Mouse (Mus musculus) CH12.LX (cell line): ENCODE measurements around the gene Myzap. TPM values are rescaled to one million over a fixed set of nuclear protein-coding genes. Genes with fewer than 3 reads are reported as not detected.

ENCODE experiments used
- DNase-seq: peaks from one replicate; pipeline ENCODE4 v3.0.0-alpha.2; 2013; ENCODE audit errors: extremely low read depth
- H3K27ac ChIP-seq: 2 replicates; pipeline ENCODE4 v1.5.1; 2012; ENCODE audit warnings: low read depth, mild to moderate bottlenecking, control low read depth, moderate library complexity; ENCODE audit not compliant: insufficient read depth
- H3K27me3 ChIP-seq: replicated peaks from 2 replicates; pipeline ENCODE3; 2012; ENCODE audit warnings: inconsistent platforms
- H3K36me3 ChIP-seq, 2 experiments: replicated peaks in 1 of 2; 2 replicates each; pipeline versions ENCODE3 to v1.6.1; 2012; ENCODE audit warnings: inconsistent platforms in 1 of 2, low read length in 1 of 2, mild to moderate bottlenecking in 1 of 2, mixed read lengths in 1 of 2, moderate library complexity in 1 of 2; ENCODE audit not compliant: control insufficient read depth in 1 of 2, insufficient read depth in 1 of 2
- H3K4me1 ChIP-seq, 2 experiments: 2 replicates each; pipeline ENCODE4 v1.6.1; 2012; ENCODE audit warnings: inconsistent platforms in 1 of 2, moderate library complexity in 1 of 2; ENCODE audit not compliant: insufficient read depth in 2 of 2, control insufficient read depth in 1 of 2
- H3K4me2 ChIP-seq: 2 replicates; pipeline ENCODE4 v1.6.1; 2012; ENCODE audit warnings: low read depth, mild to moderate bottlenecking, control low read depth; ENCODE audit not compliant: poor library complexity, insufficient read depth, severe bottlenecking
- H3K4me3 ChIP-seq, 3 experiments: fragments of 150-350 bp in 1 of 3; sonication (generic) in 1 of 3; replicated peaks in 1 of 3; 2 replicates each; pipeline versions ENCODE3 to v1.5.1; 2011 to 2012; ENCODE audit warnings: low read depth in 2 of 3, low read length in 2 of 3, mild to moderate bottlenecking in 2 of 3, moderate library complexity in 2 of 3, control low read depth in 1 of 3, improper control_type of control experiment in 1 of 3, inconsistent platforms in 1 of 3, mixed read lengths in 1 of 3; ENCODE audit not compliant: poor library complexity in 1 of 3
- H3K79me2 ChIP-seq: replicated peaks from 2 replicates; pipeline ENCODE4 v1.6.1; 2012; ENCODE audit warnings: mild to moderate bottlenecking, moderate library complexity; ENCODE audit not compliant: control insufficient read depth, poor library complexity, insufficient read depth, severe bottlenecking; ENCODE audit errors: extremely low read depth
- H3K9ac ChIP-seq: 2 replicates; pipeline ENCODE4 v1.6.1; 2012; ENCODE audit warnings: low read depth, mild to moderate bottlenecking, control low read depth, moderate library complexity; ENCODE audit not compliant: insufficient read depth
- H3K9me3 ChIP-seq: replicated peaks from 2 replicates; pipeline ENCODE3; 2012; ENCODE audit warnings: low read length, inconsistent platforms, mixed read lengths
- CHD1 ChIP-seq: IDR thresholded peaks from 2 replicates; pipeline ENCODE4 v1.6.1; 2012; ENCODE audit warnings: low read depth, low read length, improper control_type of control experiment, inconsistent platforms
- CHD2 ChIP-seq: IDR thresholded peaks from 2 replicates; pipeline ENCODE4 v1.6.1; 2011; ENCODE audit warnings: low read length, improper control_type of control experiment
- CTCF ChIP-seq, 2 experiments: IDR thresholded peaks in 1 of 2; conservative IDR thresholded peaks in 1 of 2; 2 replicates each; pipeline ENCODE4 v1.5.1; 2011 to 2012; ENCODE audit warnings: low read depth in 2 of 2, low read length in 2 of 2, improper control_type of control experiment in 1 of 2, inconsistent platforms in 1 of 2, mild to moderate bottlenecking in 1 of 2, moderate library complexity in 1 of 2
- E2F4 ChIP-seq: IDR thresholded peaks from 2 replicates; pipeline ENCODE4 v1.6.1; 2011; ENCODE audit warnings: low read depth, low read length, improper control_type of control experiment; ENCODE audit not compliant: insufficient replicate concordance
- ETS1 ChIP-seq: conservative IDR thresholded peaks from 2 replicates; pipeline ENCODE4 v1.6.1; 2012; ENCODE audit warnings: low read depth, mild to moderate bottlenecking, inconsistent platforms, low read length, improper control_type of control experiment, moderate library complexity
- GABPA ChIP-seq: IDR thresholded peaks from 2 replicates; pipeline ENCODE4 v1.6.1; 2012; ENCODE audit warnings: low read depth, low read length, improper control_type of control experiment, inconsistent platforms; ENCODE audit not compliant: insufficient replicate concordance
- IRF4 ChIP-seq: IDR thresholded peaks from 2 replicates; pipeline ENCODE4 v1.6.1; 2014; ENCODE audit warnings: low read depth, mild to moderate bottlenecking, inconsistent platforms, low read length, improper control_type of control experiment
- JUN ChIP-seq: IDR thresholded peaks from 2 replicates; pipeline ENCODE4 v1.6.1; 2011; ENCODE audit warnings: low read depth, mild to moderate bottlenecking, low read length, improper control_type of control experiment, moderate library complexity; ENCODE audit not compliant: insufficient read depth
- MAFK ChIP-seq: IDR thresholded peaks from 2 replicates; pipeline ENCODE4 v1.6.1; 2011; ENCODE audit warnings: low read length, improper control_type of control experiment; ENCODE audit not compliant: insufficient replicate concordance
- MAZ ChIP-seq: IDR thresholded peaks from 2 replicates; pipeline ENCODE4 v1.6.1; 2012; ENCODE audit warnings: low read depth, mild to moderate bottlenecking, inconsistent platforms, low read length, improper control_type of control experiment, moderate library complexity
- MEF2A ChIP-seq: IDR thresholded peaks from 2 replicates; pipeline ENCODE4 v1.6.1; 2014; ENCODE audit warnings: low read depth, mild to moderate bottlenecking, inconsistent platforms, low read length, improper control_type of control experiment, borderline replicate concordance
- MXI1 ChIP-seq: IDR thresholded peaks from 2 replicates; pipeline ENCODE4 v1.6.1; 2011; ENCODE audit warnings: mild to moderate bottlenecking, low read depth, low read length, improper control_type of control experiment
- MYC ChIP-seq: IDR thresholded peaks from 2 replicates; pipeline ENCODE4 v1.6.1; 2011; ENCODE audit warnings: low read depth, mild to moderate bottlenecking, improper control_type of control experiment, low read length
- NRF1 ChIP-seq: IDR thresholded peaks from 2 replicates; pipeline ENCODE4 v1.6.1; 2014; ENCODE audit warnings: low read depth, mild to moderate bottlenecking, inconsistent platforms, low read length, improper control_type of control experiment, moderate library complexity
- POLR2A ChIP-seq: IDR thresholded peaks from 2 replicates; pipeline ENCODE4 v1.6.1; 2011; ENCODE audit warnings: low read depth, mild to moderate bottlenecking, improper control_type of control experiment, low read length
- POLR2AphosphoS2 ChIP-seq: IDR thresholded peaks from 2 replicates; pipeline ENCODE4 v1.6.1; 2011; ENCODE audit warnings: low read depth, low read length, improper control_type of control experiment
- RAD21 ChIP-seq: IDR thresholded peaks from 2 replicates; pipeline ENCODE4 v1.6.1; 2011; ENCODE audit warnings: low read depth, mild to moderate bottlenecking, low read length, improper control_type of control experiment, moderate library complexity
- SIN3A ChIP-seq: IDR thresholded peaks from 2 replicates; pipeline ENCODE4 v1.6.1; 2012; ENCODE audit warnings: low read length, improper control_type of control experiment, inconsistent platforms
- TCF12 ChIP-seq: IDR thresholded peaks from 2 replicates; pipeline ENCODE4 v1.6.1; 2014; ENCODE audit warnings: low read depth, mild to moderate bottlenecking, inconsistent platforms, low read length, improper control_type of control experiment
- UBTF ChIP-seq: IDR thresholded peaks from 2 replicates; pipeline ENCODE4 v1.6.1; 2012; ENCODE audit warnings: low read depth, mild to moderate bottlenecking, inconsistent platforms, low read length, improper control_type of control experiment, moderate library complexity
- USF1 ChIP-seq: IDR thresholded peaks from 2 replicates; pipeline ENCODE4 v1.6.1; 2014; ENCODE audit warnings: low read depth, mild to moderate bottlenecking, inconsistent platforms, low read length, improper control_type of control experiment
- ZC3H11A ChIP-seq: IDR thresholded peaks from 2 replicates; pipeline ENCODE4 v1.6.1; 2012; ENCODE audit warnings: low read depth, mild to moderate bottlenecking, inconsistent platforms, low read length, improper control_type of control experiment
- ZMIZ1 ChIP-seq: IDR thresholded peaks from 2 replicates; pipeline ENCODE4 v1.6.1; 2012; ENCODE audit warnings: low read depth, mild to moderate bottlenecking, inconsistent platforms, low read length, improper control_type of control experiment
- dilution Hi-C: fragments of 300-500 bp; cut with MboI; formaldehyde crosslinking; loops from 2 replicates; pipeline ENCODE4 v1.14.3; 2020; ENCODE audit warnings: low sequenced_read_pairs; ENCODE audit not compliant: extremely low pct_unique_long_range_greater_than_20kb, extremely low pct_ligation_motif_present
- in situ Hi-C: fragments of 300-500 bp; cut with MboI; formaldehyde crosslinking; loops from 3 replicates; pipeline ENCODE4 v1.14.3; 2019; ENCODE audit warnings: low sequenced_read_pairs, low pct_ligation_motif_present, low pct_unique_long_range_greater_than_20kb, mixed read lengths
- polyA plus RNA-seq: library from polyadenylated mRNA; unstranded; fragments of >175 nt; gene quantifications from 2 replicates; pipeline ENCODE4 v1.2.1, GENCODE M21; 2012; ENCODE audit warnings: low read depth; ENCODE audit not compliant: insufficient read length
- total RNA-seq, 2 experiments: library from RNA; depleted of rRNA; stranded (reverse); fragments of 300-350 nt in 1 of 2; fragments of >200 nt in 1 of 2; gene quantifications; 2 replicates each; pipeline ENCODE4 v1.2.3; 2012 to 2014

Myzap gene
- total and polyA plus RNA-seq, 3 experiments = 2.9 to 7.5 (median 6.2) TPM

GRCm38 (mm10) chr9:71606296-71607057 is 14.3 kb upstream of the Myzap start:
- in situ Hi-C loops (loop anchor here (25.0 kb wide), 1 partner anchor 394 kb away; the partner anchor contains the start of gene Aldh1a2), dilution Hi-C loops (no loop called here)
- Histone ChIP-seq H3K27me3 (no peaks in the 10 kb centered on the region), H3K27ac (no peak overlapping the region), H3K9ac (no peak overlapping the region), H3K4me2 (no peak overlapping the region), H3K79me2 (no peaks in the 10 kb centered on the region), H3K9me3 (no peaks in the 10 kb centered on the region), H3K4me1 (peaks cover 2 to 32% of the 10 kb centered on the region in 2 experiments; a peak in 2 of 4 replicates), H3K4me3 (no peak overlapping the region), H3K36me3 (no peaks in the 10 kb centered on the region)
- TF ChIP-seq POLR2AphosphoS2 = no peak
- no peak for TF ChIP-seq GABPA
- no peak for TF ChIP-seq ZC3H11A
- no peak for TF ChIP-seq MAFK
- TF ChIP-seq MYC = no peak
- TF ChIP-seq CHD1 = no peak
- no peak for TF ChIP-seq MXI1
- no peak for TF ChIP-seq NRF1
- TF ChIP-seq CHD2 = no peak
- no peak for TF ChIP-seq UBTF
- no peak for TF ChIP-seq POLR2A
- no peak for TF ChIP-seq IRF4
- TF ChIP-seq E2F4 = no peak
- no peak for TF ChIP-seq RAD21
- DNase-seq = no peak

- dilution Hi-C loops = no loop called here
- no peak for TF ChIP-seq E2F4
- TF ChIP-seq CTCF (conservative IDR thresholded peaks at IDR 0.05 in 1 of 2, IDR thresholded peaks at IDR 0.05 in 1 of 2; ENCODE audit: low read depth in 2 of 2, low read length in 2 of 2) = no peak
- TF ChIP-seq SIN3A = no peak
- TF ChIP-seq JUN = no peak
- TF ChIP-seq IRF4 = no peak
- no peak for TF ChIP-seq USF1
- no peak for TF ChIP-seq MAFK
- no peak for TF ChIP-seq MAZ
- no peak for TF ChIP-seq ZC3H11A
- TF ChIP-seq ETS1 = no peak
- TF ChIP-seq POLR2A = no peak
- TF ChIP-seq MEF2A = no peak
- no peak for TF ChIP-seq ZMIZ1
- no peak for TF ChIP-seq TCF12
- Histone ChIP-seq H3K36me3 (no peaks in the 10 kb centered on the region), H3K9me3 (no peaks in the 10 kb centered on the region), H3K79me2 (no peaks in the 10 kb centered on the region), H3K27me3 (no peaks in the 10 kb centered on the region), H3K4me3 (no peak overlapping the region), H3K9ac (no peak overlapping the region), H3K27ac (no peak overlapping the region), H3K4me1 (peaks cover 2 to 32% of the 10 kb centered on the region in 2 experiments; a peak in 2 of 4 replicates), H3K4me2 (no peak overlapping the region)
- in situ Hi-C loops = loop anchor here (25.0 kb wide), 1 partner anchor 393 kb away; the partner anchor contains the start of gene Aldh1a2
- no peak for DNase-seq
These were observed 12.9 kb upstream of the Myzap start for GRCm38 (mm10) chr9:71604914-71605635.
